Mouse (Mus musculus): ENCODE data around the gene Klhl29. TPM values are rescaled to one million over a fixed set of nuclear protein-coding genes. Genes with fewer than 3 reads are reported as not detected.
A peak's percentile ranks its signal among the peaks of the same experiment; 100 is the strongest.

Klhl29 gene
- polyA plus RNA-seq, 1 experiment: 6.7 TPM

DNA sequence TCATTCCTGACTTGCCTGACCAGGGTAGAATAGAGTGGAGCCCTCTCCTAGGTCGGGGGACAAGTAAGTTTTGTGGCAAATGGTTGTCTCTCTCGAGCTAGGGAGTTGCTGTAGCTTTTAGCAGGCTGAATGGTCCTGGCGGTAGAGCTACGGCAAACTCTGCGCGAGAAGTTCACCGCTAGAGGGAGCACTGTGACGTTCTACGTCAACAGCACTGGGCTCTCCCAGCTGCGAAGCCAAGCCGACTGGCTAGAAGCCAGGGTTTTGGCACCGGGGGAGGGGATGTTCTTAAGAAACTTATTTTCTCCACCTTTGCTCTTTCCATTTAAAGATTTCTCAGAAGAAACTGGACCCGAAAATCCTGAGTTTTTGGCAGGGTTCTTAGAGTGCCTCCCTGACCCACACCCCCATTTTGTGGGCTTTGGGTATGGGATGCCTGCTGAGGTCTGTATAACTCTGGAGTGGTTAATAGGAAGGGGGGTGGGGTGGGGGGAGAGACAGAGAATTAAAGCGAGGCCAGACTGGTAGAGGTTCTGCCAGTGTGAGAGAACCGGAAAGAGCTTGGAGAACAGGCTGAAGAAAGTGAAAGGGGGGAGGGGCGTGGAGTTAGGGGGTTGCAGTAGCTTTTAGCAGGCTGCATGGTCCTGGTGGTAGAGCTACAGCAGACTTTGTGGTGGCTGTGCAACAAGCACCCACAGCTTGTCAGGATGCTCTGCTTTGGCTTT, 35.1 kb upstream of the Klhl29 start:
- WGBS: 12% methylated on average over 16 of the region's 16 CpGs
- H3K27ac ChIP-seq (ENCODE audit: control insufficient read depth, insufficient read depth, low read length): no peak overlapping the region
- peak; percentile 24 for DNase-seq
- no peaks in the 10 kb centered on the region for H3K27me3 ChIP-seq (ENCODE audit: control insufficient read depth, insufficient read depth, low read length)
- no peaks in the 10 kb centered on the region for H3K4me1 ChIP-seq (replicated peaks; ENCODE audit: control insufficient read depth, insufficient read depth, low read length)
- H3K36me3 ChIP-seq (ENCODE audit: control insufficient read depth, insufficient read depth, low read length): no peaks in the 10 kb centered on the region
- H3K4me3 ChIP-seq (ENCODE audit: control insufficient read depth, insufficient read depth, low read length): no peak overlapping the region
- TF ChIP-seq CTCF (IDR thresholded peaks at IDR 0.05; ENCODE audit: borderline replicate concordance, control insufficient read depth, extremely low read depth, insufficient read depth, low read length, poor library complexity): 0 out of 2 replicates have a peak, but pooled peaks have one; percentile 37
- TF ChIP-seq POLR2A (IDR thresholded peaks at IDR 0.05; ENCODE audit: control insufficient read depth, extremely low read depth, insufficient read depth, low read length, poor library complexity): no peak

GRCm38 (mm10) chr12:5407175-5407574, 31.7 kb upstream of the Klhl29 start:
- no peaks in the 10 kb centered on the region for H3K4me1 ChIP-seq (replicated peaks; ENCODE audit: control insufficient read depth, insufficient read depth, low read length)
- no peak for DNase-seq
- no peaks in the 10 kb centered on the region for H3K36me3 ChIP-seq (ENCODE audit: control insufficient read depth, insufficient read depth, low read length)
- WGBS: 91% methylated on average over 8 of the region's 8 CpGs
- H3K27me3 ChIP-seq (ENCODE audit: control insufficient read depth, insufficient read depth, low read length): no peaks in the 10 kb centered on the region
- H3K27ac ChIP-seq (ENCODE audit: control insufficient read depth, insufficient read depth, low read length): no peak overlapping the region
- TF ChIP-seq CTCF (IDR thresholded peaks at IDR 0.05; ENCODE audit: borderline replicate concordance, control insufficient read depth, extremely low read depth, insufficient read depth, low read length, poor library complexity) (no peak), POLR2A (IDR thresholded peaks at IDR 0.05; ENCODE audit: control insufficient read depth, extremely low read depth, insufficient read depth, low read length, poor library complexity) (no peak)
- no peak overlapping the region for H3K4me3 ChIP-seq (ENCODE audit: control insufficient read depth, insufficient read depth, low read length)

DNA sequence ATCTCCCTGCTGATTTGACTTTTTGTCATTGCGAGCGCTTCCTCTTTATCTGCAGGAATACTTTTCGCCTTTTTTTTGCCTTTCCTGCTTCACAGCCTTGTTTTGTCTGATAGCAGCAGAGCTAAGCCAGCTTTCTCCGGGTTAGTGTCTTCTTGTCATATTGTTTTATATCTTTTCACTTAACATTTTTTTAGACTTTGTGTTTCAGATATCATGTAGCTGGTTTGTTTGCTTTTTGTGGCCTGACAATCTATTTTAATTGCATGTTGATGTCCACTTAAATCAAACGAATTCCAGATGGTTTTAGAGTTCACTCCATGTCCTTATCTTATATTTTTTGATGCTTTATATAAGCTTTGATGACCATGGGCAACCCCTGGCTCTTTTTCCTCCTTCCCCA, 21.9 kb upstream of the Klhl29 start:
- no peaks in the 10 kb centered on the region for H3K27me3 ChIP-seq (ENCODE audit: control insufficient read depth, insufficient read depth, low read length)
- 60% methylated on average over 5 of the region's 5 CpGs for WGBS

GRCm38 (mm10) chr12:5395188-5395587, 19.7 kb upstream of the Klhl29 start:
- WGBS: 46% methylated on average over 3 of the region's 3 CpGs

More for the DNA sequence above, 21.9 kb upstream of the Klhl29 start:
- no peak overlapping the region for H3K27ac ChIP-seq (ENCODE audit: control insufficient read depth, insufficient read depth, low read length)
- no peaks in the 10 kb centered on the region for H3K4me1 ChIP-seq (replicated peaks; ENCODE audit: control insufficient read depth, insufficient read depth, low read length)
- TF ChIP-seq CTCF (IDR thresholded peaks at IDR 0.05; ENCODE audit: borderline replicate concordance, control insufficient read depth, extremely low read depth, insufficient read depth, low read length, poor library complexity) (no peak), POLR2A (IDR thresholded peaks at IDR 0.05; ENCODE audit: control insufficient read depth, extremely low read depth, insufficient read depth, low read length, poor library complexity) (no peak)
- H3K4me3 ChIP-seq (ENCODE audit: control insufficient read depth, insufficient read depth, low read length): no peak overlapping the region
- DNase-seq: no peak
- H3K36me3 ChIP-seq (ENCODE audit: control insufficient read depth, insufficient read depth, low read length): no peaks in the 10 kb centered on the region

GRCm38 (mm10) chr12:5387112-5387511, 11.6 kb upstream of the Klhl29 start:
- Histone ChIP-seq H3K27me3 (ENCODE audit: control insufficient read depth, insufficient read depth, low read length) (no peaks in the 10 kb centered on the region), H3K4me3 (ENCODE audit: control insufficient read depth, insufficient read depth, low read length) (no peak overlapping the region), H3K27ac (ENCODE audit: control insufficient read depth, insufficient read depth, low read length) (no peak overlapping the region), H3K4me1 (replicated peaks; ENCODE audit: control insufficient read depth, insufficient read depth, low read length) (no peaks in the 10 kb centered on the region), H3K36me3 (ENCODE audit: control insufficient read depth, insufficient read depth, low read length) (no peaks in the 10 kb centered on the region)
- 74% methylated on average over 1 of the region's 1 CpGs for WGBS
- TF ChIP-seq CTCF (IDR thresholded peaks at IDR 0.05; ENCODE audit: borderline replicate concordance, control insufficient read depth, extremely low read depth, insufficient read depth, low read length, poor library complexity) (no peak), POLR2A (IDR thresholded peaks at IDR 0.05; ENCODE audit: control insufficient read depth, extremely low read depth, insufficient read depth, low read length, poor library complexity) (no peak)
- DNase-seq: no peak

More at GRCm38 (mm10) chr12:5395188-5395587, 19.7 kb upstream of the Klhl29 start:
- TF ChIP-seq CTCF (IDR thresholded peaks at IDR 0.05; ENCODE audit: borderline replicate concordance, control insufficient read depth, extremely low read depth, insufficient read depth, low read length, poor library complexity) (no peak), POLR2A (IDR thresholded peaks at IDR 0.05; ENCODE audit: control insufficient read depth, extremely low read depth, insufficient read depth, low read length, poor library complexity) (no peak)
- H3K4me1 ChIP-seq (replicated peaks; ENCODE audit: control insufficient read depth, insufficient read depth, low read length): no peaks in the 10 kb centered on the region
- no peak overlapping the region for H3K27ac ChIP-seq (ENCODE audit: control insufficient read depth, insufficient read depth, low read length)
- no peak overlapping the region for H3K4me3 ChIP-seq (ENCODE audit: control insufficient read depth, insufficient read depth, low read length)
- no peaks in the 10 kb centered on the region for H3K27me3 ChIP-seq (ENCODE audit: control insufficient read depth, insufficient read depth, low read length)
- DNase-seq: no peak
- no peaks in the 10 kb centered on the region for H3K36me3 ChIP-seq (ENCODE audit: control insufficient read depth, insufficient read depth, low read length)

- H3K36me3 ChIP-seq (ENCODE audit: control insufficient read depth, insufficient read depth, low read length): no peaks in the 10 kb centered on the region
- no peaks in the 10 kb centered on the region for H3K27me3 ChIP-seq (ENCODE audit: control insufficient read depth, insufficient read depth, low read length)
- H3K27ac ChIP-seq (ENCODE audit: control insufficient read depth, insufficient read depth, low read length): no peak overlapping the region
- no peak for TF ChIP-seq CTCF (IDR thresholded peaks at IDR 0.05; ENCODE audit: borderline replicate concordance, control insufficient read depth, extremely low read depth, insufficient read depth, low read length, poor library complexity)
- TF ChIP-seq POLR2A (IDR thresholded peaks at IDR 0.05; ENCODE audit: control insufficient read depth, extremely low read depth, insufficient read depth, low read length, poor library complexity): no peak
- DNase-seq: no peak
- no peaks in the 10 kb centered on the region for H3K4me1 ChIP-seq (replicated peaks; ENCODE audit: control insufficient read depth, insufficient read depth, low read length)
- no peak overlapping the region for H3K4me3 ChIP-seq (ENCODE audit: control insufficient read depth, insufficient read depth, low read length)
These were observed 11.2 kb upstream of the Klhl29 start for GRCm38 (mm10) chr12:5386688-5387087.
